Mouse (Mus musculus): ENCODE data around the gene Lpcat4. TPM values are rescaled to one million over a fixed set of nuclear protein-coding genes. Genes with fewer than 3 reads are reported as not detected.

Lpcat4 gene
- total RNA-seq, 2 experiments from 2014 or later, result 6.6 to 7.7 TPM

Other genes starting within 250 kb of the Lpcat4 start
- gene Olfr1309, start 249.2 kb upstream of the Lpcat4 start, total RNA-seq (2021), result not detected
- not detected for gene Olfr1310, start 226.8 kb upstream of the Lpcat4 start, total RNA-seq (2021)
- not detected for gene Olfr1311, start 215.1 kb upstream of the Lpcat4 start, total RNA-seq (2021)
- not detected for gene Olfr1312, start 189.2 kb upstream of the Lpcat4 start, total RNA-seq (2021)
- not detected for gene Olfr1313, start 161.6 kb upstream of the Lpcat4 start, total RNA-seq (2021)
- not detected for gene Olfr1314, start 142.7 kb upstream of the Lpcat4 start, total RNA-seq (2021)
- not detected for gene Olfr1315-ps1, start 124.0 kb upstream of the Lpcat4 start, total RNA-seq (2021)
- not detected for gene Olfr1316, start 104.5 kb upstream of the Lpcat4 start, total RNA-seq (2021)
- gene Olfr1317, start 99.1 kb upstream of the Lpcat4 start, total RNA-seq (2021), result not detected
- not detected for gene Olfr1318, start 85.3 kb upstream of the Lpcat4 start, total RNA-seq (2021)
- not detected for gene Nutm1, start 19.8 kb downstream of the Lpcat4 start, total RNA-seq (2021)
- 10 to 100 TPM; 64.1 to 65.4 TPM for gene Nop10, start 22.5 kb downstream of the Lpcat4 start, total RNA-seq (2021)
- gene Slc12a6, start 26.4 kb downstream of the Lpcat4 start, total RNA-seq (2021), result 10 to 100 TPM; 35.5 to 36.5 TPM
- not detected for gene Gm21985, start 26.8 kb downstream of the Lpcat4 start, total RNA-seq (2021)
- gene Emc4, start 128.6 kb downstream of the Lpcat4 start, total RNA-seq (2021), result 10 to 100 TPM; 57.4 to 61.0 TPM
- gene Katnbl1, start 139.7 kb downstream of the Lpcat4 start, total RNA-seq (2021), result 10 to 100 TPM; 12.5 to 12.6 TPM
- 10 to 100 TPM; 15.5 to 16.4 TPM for gene Emc7, start 215.5 kb downstream of the Lpcat4 start, total RNA-seq (2021)
- not detected for gene Chrm5, start 241.3 kb downstream of the Lpcat4 start, total RNA-seq (2021)